Mouse (Mus musculus) megakaryocyte, embryonic 14.5 days (primary cell): ENCODE data around the gene Pyroxd2.

Source experiments
- FLI1 ChIP-seq: IDR thresholded peaks from 2 replicates; pipeline ENCODE4 v1.6.1; 2012; ENCODE audit warnings: low read length, inconsistent platforms, mixed read lengths
- GATA1 ChIP-seq: IDR thresholded peaks from 3 replicates; pipeline ENCODE4 v1.6.1; 2012; ENCODE audit warnings: mixed read lengths, low read length, inconsistent platforms, borderline replicate concordance

DNA sequence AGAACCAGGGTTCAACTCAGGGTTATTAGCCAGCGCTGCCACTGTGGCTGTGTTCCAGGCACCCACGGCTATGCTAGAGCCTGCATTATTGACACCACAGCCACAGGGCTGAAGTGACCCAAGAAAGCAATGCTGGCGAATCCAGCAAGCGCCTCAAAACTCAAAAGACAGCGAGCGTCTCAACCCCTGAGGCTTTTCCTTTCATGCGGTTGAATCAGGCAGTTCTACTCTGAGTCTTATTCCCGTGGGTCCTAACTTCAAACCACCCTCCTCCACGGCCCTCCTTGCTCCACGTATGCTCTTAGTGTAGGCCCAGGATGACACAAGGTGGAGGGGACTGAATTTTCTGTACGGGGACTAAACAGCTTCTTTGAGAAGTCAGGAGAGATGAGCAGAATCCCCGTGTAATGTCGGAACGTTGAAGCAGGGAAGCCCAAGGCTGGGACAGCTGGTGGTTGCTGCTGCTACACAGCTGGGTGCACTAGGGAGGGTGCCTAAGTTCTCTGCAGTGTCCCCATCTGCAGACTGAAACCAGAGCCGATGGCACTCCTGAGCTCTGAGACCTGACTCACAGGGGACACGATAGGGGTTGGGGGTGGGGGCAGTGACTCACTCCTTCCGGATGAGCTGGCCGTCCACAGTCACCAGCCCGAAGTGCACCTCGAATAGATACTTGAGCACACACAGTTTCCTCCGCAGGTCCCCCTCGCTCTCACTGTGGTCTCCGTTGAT lies 17.7 kb upstream of the Pyroxd2 start:
- no peak for TF ChIP-seq FLI1
- no peak for TF ChIP-seq GATA1
